In genomic region chr7:80372166-80372565, GRCm38 (mm10) we compare ENCODE assay signal across 17 mouse cellular contexts. TPM values are rescaled to one million over a fixed set of nuclear protein-coding genes. Genes with fewer than 3 reads are reported as not detected.
DNase-seq lines count a peak whose midpoint lies in the region; ATAC-seq lines count a peak whose summit lies in the region.
"Had no signal": no experiment of that assay in that cellular context is flagged by ENCODE, and none has a peak within 500 bp of the region (broad histone marks: within the 10 kb centered on the region; RNA-seq: fewer than 3 reads in every experiment).

No protein-coding gene starts in this region.

- no peak for ATAC-seq in activated CD4-positive, CD25-positive, alpha-beta regulatory T cell, adult 4 months
- ATAC-seq: Patski had no signal

- DNase-seq in adrenal gland, postnatal 14 days = peak; percentile 3
- no peak for DNase-seq in adrenal gland, adult 2 months
- DNase-seq in retina, adult 2 months (ENCODE audit: low read depth, low spot score) = peak; percentile 66
- DNase-seq in retina, embryonic 14.5 days (ENCODE audit: low spot score) = no peak
- DNase-seq in A20 (ENCODE audit: low read depth, low spot score) = peak; percentile 50
- DNase-seq in naive thymus-derived CD4-positive, alpha-beta T cell, adult 2 months (ENCODE audit: low read depth) = peak; percentile 21
- DNase-seq in cerebellum, adult 9-10 months = no peak
- DNase-seq: adrenal gland, adult 8-10 months; adrenal gland, postnatal 25 days; cerebellum, adult 11 months; cerebellum, adult 18-20 months; cerebellum, adult 8-10 months; cerebellum, postnatal 10 days; cerebellum, postnatal 25 days; forebrain, postnatal 0 days had no signal

RNA-seq across cellular contexts. Expression of gene Man2a2, which starts 1.0 kb away (rescaled TPM):
- total RNA-seq in adrenal gland, postnatal 14 days (2021) = 61.4 and 82.8 TPM in 2 replicates
- 10 to 100 TPM; 77.2 to 99.3 TPM for total RNA-seq in adrenal gland, adult 2 months (2021)
- polyA plus RNA-seq in adrenal gland, adult 2 months (2012; rRNA removed) = 252 and 304 TPM in 2 replicates
- polyA plus RNA-seq in activated CD4-positive, CD25-positive, alpha-beta regulatory T cell, adult 4 months (2017; shearing (Covaris generic)) = 10 to 100 TPM; 15.8 to 21.8 TPM

RNA-seq across cellular contexts. Expression of gene Fes, which starts 15.6 kb away (rescaled TPM):
- total RNA-seq in adrenal gland, postnatal 14 days (2021) = 12.8 and 13.0 TPM in 2 replicates
- 10 to 100 TPM in 1 of 2 experiments, 1 to 10 TPM in 1; 7.9 to 13.0 TPM for total RNA-seq in adrenal gland, adult 2 months (2021)
- 13.1 and 14.8 TPM in 2 replicates for polyA plus RNA-seq in adrenal gland, adult 2 months (2012; rRNA removed)
- 1 to 10 TPM; 2.0 to 4.5 TPM for polyA plus RNA-seq in activated CD4-positive, CD25-positive, alpha-beta regulatory T cell, adult 4 months (2017; shearing (Covaris generic))

RNA-seq across cellular contexts. Expression of gene Hddc3, which starts 29.3 kb away (rescaled TPM):
- total RNA-seq in adrenal gland, postnatal 14 days (2021) = 35.1 and 44.2 TPM in 2 replicates
- 10 to 100 TPM; 45.5 to 50.8 TPM for total RNA-seq in adrenal gland, adult 2 months (2021)
- polyA plus RNA-seq in adrenal gland, adult 2 months (2012; rRNA removed) = 25.1 and 36.4 TPM in 2 replicates
- polyA plus RNA-seq in activated CD4-positive, CD25-positive, alpha-beta regulatory T cell, adult 4 months (2017; shearing (Covaris generic)) = 1 to 10 TPM; 8.6 to 9.0 TPM

RNA-seq across cellular contexts. Expression of gene Unc45a, which starts 31.4 kb away (rescaled TPM):
- 52.5 and 59.0 TPM in 2 replicates for total RNA-seq in adrenal gland, postnatal 14 days (2021)
- 10 to 100 TPM; 66.5 to 73.0 TPM for total RNA-seq in adrenal gland, adult 2 months (2021)
- 69.1 and 76.9 TPM in 2 replicates for polyA plus RNA-seq in adrenal gland, adult 2 months (2012; rRNA removed)
- 10 to 100 TPM; 31.9 to 45.2 TPM for polyA plus RNA-seq in activated CD4-positive, CD25-positive, alpha-beta regulatory T cell, adult 4 months (2017; shearing (Covaris generic))

RNA-seq across cellular contexts. Expression of gene Furin, which starts 33.1 kb away (rescaled TPM):
- 138 and 140 TPM in 2 replicates for total RNA-seq in adrenal gland, postnatal 14 days (2021)
- total RNA-seq in adrenal gland, adult 2 months (2021) = 100 to 1,000 TPM; 158 to 185 TPM
- polyA plus RNA-seq in adrenal gland, adult 2 months (2012; rRNA removed) = 225 and 227 TPM in 2 replicates
- 10 to 100 TPM; 10.6 to 15.2 TPM for polyA plus RNA-seq in activated CD4-positive, CD25-positive, alpha-beta regulatory T cell, adult 4 months (2017; shearing (Covaris generic))

Comparison
In these comparisons a context has a peak if more than half of its experiments do, and no peak if none do; other contexts are left out.
1. DNase-seq: peak in adrenal gland, postnatal 14 days (single experiment), retina, adult 2 months (single experiment), A20 (single experiment) and naive thymus-derived CD4-positive, alpha-beta T cell, adult 2 months (single experiment); none in adrenal gland, adult 2 months (single experiment), retina, embryonic 14.5 days (single experiment) and cerebellum, adult 9-10 months (single experiment).